Mouse (Mus musculus): ENCODE results near the gene Inf2. TPM values are rescaled to one million over a fixed set of nuclear protein-coding genes. Genes with fewer than 3 reads are reported as not detected.
A peak's percentile ranks its signal among the peaks of the same experiment; 100 is the strongest.

The Inf2 gene
- 10 to 100 TPM; 18.4 to 23.3 TPM for total RNA-seq (2021)

DNA sequence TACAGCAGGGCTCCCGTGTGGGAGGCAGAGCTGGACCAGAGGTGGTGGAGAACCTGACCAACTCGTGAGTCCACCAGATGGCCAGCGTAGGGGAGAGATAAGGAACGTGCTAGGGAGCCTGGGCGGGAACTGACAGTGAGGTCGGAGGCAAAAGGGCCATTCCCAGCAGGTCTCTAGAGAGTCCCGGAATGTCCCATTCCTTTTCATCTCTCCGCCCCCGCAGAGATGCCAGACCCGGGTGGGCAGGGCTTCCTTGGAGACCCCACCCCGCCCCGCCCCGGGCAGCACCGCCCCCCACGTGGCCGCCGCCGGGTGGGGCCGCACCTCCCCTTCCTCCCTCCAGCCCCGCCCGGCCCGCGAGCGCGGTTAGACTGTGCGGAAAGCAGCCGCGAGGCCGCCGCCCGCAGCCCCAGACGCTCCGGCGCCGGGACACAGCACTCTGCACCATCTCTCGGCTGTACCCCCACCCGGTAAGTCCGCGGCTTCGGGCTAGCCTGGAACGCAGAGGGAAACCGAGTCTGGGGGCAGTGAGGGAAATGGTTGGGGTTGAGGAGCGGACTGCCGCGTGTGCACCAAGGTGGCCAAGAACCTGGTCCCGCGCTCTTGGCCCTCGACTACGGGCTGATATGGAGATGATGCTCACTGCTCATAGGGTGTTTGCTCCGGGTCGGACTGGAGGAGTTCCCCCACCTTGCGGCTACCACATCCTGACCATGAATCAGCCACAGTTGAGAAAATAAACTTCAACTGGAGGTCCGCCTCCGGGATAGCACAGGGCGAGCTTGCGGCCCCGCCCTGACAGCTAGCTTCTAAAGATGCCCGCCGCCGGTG is at the start of gene Inf2:
Inf2 (plus strand) TSS at position 359 of the 831 bp plus-strand sequence.
- intact Hi-C loops (cut with DNase I) = no loop called here

DNA sequence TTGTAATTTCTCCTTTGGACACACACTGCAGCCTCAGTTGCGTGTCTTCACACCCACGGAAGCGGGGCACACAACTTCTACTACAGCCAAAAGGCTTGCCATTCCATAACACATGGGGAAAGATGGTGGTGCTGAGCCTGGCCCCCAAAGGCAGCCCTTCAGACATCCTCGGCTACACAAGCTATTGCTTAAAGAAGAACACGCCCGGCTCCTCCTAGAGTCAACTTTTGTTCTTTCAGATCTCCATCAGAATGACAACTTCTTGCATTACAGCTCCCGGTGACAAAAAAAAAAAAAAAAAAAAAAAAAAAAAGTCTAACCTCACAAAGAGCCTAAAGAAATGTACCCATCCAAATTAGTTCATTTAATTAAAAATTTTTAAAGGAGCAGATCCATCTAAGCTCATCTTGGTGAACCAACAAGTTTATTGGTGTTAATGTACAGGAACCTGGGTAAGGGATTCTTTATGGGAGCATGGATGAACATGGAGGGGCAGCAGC is 49.1 kb upstream of the Inf2 start:
- DNase-seq = no peak
- intact Hi-C loops (cut with DNase I) = no loop called here

More for the DNA sequence above, at the start of gene Inf2:
- DNase-seq = peak; percentile 80 to 82

DNA sequence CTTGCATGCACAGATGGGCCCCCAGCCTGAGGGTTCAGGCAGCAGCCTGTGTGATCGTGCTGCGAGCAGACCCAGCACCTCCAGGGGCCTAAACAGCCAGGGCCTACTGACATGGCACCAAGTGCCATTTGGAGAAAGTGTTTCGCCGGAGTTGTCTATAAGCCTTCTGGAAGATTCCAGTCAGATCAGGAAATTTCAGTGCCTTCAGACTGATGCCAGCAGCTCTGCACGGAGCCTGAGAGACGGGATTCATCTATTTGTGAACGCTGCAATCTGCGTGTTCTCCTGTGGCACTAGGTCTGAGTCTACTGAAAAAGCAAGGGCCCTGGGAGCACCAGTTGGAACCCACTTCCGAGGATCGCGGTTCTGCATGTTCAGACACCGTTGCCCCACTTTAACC is 48.3 kb upstream of the Inf2 start:
- intact Hi-C loops (cut with DNase I) = no loop called here
- DNase-seq = no peak

DNA sequence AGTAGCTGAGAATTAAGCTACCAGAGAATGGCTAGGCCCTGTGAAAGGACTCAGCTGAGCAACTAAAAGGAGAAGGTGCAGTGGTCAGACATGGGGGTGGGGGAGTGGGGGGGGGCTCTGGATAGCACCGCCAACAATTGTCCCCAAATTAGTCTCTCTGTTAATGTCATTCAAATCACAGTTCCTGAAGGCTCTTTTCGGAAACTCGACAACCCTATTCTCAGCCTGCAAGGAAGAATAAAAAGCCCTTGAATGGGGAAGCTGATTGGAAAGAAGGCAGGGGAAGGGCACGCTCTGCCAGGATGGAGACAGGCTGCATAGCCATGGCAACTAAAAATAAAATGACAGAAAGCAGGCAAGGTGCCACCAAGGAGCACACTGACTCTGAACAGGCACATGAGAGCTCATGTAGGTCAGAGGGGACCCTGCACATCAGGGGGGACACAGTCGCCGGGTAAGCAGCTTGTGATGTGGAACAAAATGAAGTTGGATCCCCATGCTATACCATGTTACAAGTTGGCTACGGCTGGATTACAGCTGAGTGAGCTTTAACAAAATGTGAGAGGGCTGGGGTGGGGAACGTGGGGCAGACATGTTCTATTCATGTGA is 47.0 kb upstream of the Inf2 start:
- no peak for DNase-seq
- intact Hi-C loops (cut with DNase I) = loop anchor here (1.0 to 2.0 kb wide), 2 partner anchors 69 to 428 kb away; no protein-coding TSS in a partner anchor

DNA sequence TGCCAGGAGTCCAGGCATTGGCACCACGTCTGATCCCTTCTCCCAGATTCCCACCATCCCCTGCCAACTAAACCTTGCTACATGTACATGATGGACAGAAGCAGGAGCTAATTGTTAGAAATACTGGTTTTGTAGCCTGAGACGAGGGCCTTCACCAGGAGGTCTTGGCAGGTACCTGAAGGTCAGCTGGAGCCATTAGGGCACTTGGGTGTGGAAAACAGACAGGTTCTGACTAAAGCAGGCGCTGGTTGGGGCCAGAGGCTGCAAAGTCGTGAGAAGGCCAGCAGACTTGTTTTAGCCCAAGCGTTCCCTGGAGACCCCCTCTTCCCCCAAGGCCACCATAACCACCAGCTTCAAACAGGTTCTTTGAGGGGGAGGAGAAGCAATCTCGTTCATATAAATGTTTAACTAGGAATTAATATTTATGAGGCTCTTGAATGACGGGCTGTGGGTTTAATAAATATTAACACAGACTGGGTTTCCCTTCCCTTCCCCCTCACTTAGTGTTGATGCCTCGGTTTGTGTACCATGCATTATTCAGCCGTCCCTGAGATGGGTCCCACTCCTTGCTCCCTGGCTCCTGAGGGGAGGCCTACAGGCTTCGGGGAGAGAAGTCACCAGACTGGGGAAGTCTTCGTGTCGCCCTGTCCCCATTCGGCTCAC is 46.2 kb upstream of the Inf2 start:
- DNase-seq = no peak
- intact Hi-C loops (cut with DNase I) = loop anchor here (2.0 kb wide), 1 partner anchor 70 kb away; no protein-coding TSS in a partner anchor

DNA sequence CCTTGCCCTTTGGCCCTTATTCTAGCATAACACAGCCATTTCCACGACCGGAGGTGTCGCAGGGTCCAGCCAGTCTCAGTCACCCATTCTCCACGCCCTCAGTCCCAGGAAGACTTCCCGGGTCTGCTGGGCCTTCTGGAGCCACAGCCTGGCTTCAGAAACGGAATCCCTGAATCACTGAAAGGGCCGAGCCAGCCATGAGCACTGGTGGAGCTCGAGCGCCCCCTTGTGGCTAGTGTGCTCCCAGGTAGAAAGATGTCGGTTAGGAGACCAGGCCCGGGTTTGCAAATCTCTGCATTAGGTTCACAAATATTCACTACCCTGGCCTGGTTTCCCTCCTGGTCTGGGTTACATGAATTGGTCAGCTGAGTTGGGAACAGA is 45.7 kb upstream of the Inf2 start:
- intact Hi-C loops (cut with DNase I) = loop anchor here (1.0 to 2.0 kb wide), 3 partner anchors 45 to 398 kb away; no protein-coding TSS in a partner anchor
- DNase-seq = peak; percentile 91 to 96

DNA sequence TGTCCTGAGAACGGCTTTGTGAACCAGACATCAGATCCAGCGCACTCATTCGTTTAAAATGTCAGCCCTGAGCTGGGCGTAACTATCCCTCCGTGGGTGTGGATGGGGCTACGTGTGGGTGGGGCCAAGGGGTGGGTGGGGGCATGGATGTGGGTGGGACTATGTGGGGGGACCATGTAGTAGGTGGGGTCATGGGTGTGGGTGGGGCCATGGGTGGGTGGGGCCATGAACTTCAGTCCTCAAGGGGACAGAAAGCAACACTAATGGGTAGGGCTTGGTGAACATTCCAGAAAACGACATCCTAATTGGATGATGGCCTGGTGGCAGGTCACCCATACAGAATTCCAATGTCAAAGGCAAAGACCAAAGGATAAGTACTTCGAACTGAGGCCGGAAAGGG is 44.6 kb upstream of the Inf2 start:
- intact Hi-C loops (cut with DNase I) = loop anchor here (1.0 to 2.0 kb wide), 3 partner anchors 46 to 399 kb away; no protein-coding TSS in a partner anchor
- DNase-seq = no peak

DNA sequence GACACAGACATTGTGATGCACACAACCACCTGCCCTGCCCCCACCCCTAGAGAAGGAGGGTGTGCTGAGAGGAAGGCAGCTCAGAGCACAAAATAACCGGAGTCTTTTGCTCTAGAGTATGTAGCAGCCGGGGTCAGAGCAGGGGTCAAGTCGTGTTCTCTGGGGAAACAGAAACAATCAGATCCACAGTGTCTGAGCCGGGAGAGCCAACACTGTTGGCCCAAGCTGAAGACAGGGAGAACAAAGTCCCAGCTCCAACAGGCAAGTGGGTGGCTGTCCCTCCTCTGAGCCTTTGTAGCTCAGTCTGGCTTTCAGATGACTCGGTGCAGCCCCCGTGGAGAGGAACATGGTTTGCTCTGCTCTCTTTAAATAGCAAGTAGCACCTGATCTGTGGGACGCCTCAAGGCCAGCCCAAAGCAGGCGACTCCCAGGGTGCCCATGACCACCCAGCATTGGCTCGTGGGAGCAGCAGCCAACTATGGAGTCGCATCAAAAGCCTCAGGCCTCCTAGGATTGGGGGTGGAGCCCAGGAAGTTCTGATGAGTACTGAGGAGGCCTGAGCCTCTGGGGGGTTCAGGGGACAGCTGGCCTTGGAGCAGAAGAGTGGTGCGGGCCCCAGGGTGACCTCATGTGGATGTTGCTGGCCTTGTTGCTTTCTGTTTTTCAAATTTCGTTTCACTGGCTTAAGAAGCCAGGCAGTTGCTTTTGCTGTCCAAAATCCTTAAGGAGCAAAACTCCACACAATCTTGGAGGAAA is 43.5 kb upstream of the Inf2 start:
- intact Hi-C loops (cut with DNase I) = no loop called here
- DNase-seq = peak; percentile 25 to 38

DNA sequence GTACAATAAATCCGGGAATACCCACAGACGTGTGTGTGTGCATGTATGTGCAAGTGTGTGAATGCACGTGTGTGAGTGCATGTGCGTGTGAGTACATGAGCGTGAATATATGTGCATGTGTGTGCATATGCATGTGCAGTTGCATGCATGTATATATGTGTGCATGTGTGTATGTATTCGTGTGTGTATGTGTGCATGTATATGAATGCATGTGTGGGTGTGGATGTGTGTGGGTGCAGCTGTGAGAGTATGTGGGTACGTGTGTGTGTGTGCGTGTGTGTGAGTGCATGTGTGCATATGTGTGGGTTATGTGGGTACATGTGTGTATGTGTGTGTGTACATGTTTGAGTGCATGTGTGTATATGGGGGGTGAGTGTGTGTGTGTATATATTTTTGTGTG is 42.5 kb upstream of the Inf2 start:
- intact Hi-C loops (cut with DNase I) = no loop called here

DNA sequence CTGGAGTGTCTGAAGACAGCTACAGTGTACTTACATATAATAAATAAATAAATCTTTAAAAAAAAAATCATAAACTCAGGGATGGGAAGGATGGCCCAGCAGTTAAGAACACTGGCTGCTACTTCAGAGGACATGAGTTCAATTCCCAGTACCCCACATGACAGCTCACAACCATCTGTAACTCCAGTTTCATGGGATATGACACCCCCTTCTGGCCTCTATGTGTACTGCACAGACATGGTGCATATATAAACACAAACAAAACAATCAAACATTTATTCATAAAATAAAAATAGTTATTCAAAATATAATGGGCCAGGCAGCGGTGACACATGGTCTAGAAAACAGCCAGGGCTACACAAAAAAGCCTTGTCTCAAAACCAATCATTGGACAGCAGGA is 39.3 kb upstream of the Inf2 start:
- intact Hi-C loops (cut with DNase I) = no loop called here
- no peak for DNase-seq

More for the DNA sequence above, 42.5 kb upstream of the Inf2 start:
- no peak for DNase-seq

DNA sequence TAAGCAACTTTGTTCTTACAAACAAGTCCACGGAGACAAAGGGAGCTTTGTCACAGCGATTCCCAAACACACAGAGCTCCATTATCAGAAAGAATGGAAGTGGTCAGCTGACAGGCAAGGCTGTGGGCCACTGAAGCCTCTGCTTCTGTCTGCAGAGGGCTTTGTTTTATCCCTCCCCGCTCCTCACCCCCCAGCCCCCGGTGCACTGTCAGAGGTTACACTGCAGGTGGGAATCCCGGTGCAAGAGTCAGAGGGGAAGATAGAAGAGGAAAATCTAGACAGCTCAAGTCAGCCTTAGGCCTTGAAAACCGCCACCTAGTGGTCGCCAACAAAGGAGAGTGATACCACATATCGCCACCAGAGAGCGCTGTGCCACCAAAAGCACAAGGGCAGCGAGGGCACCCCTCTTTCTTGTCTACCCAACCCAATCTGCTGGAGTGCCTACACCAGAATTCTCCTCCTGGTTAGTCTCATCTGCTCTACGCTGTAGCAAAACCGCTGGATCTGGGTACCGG is 36.7 kb upstream of the Inf2 start:
- DNase-seq = peak; percentile 91 to 95
- intact Hi-C loops (cut with DNase I) = loop anchor here (1.0 to 5.0 kb wide), 3 partner anchors 53 to 155 kb away; no protein-coding TSS in a partner anchor

DNA sequence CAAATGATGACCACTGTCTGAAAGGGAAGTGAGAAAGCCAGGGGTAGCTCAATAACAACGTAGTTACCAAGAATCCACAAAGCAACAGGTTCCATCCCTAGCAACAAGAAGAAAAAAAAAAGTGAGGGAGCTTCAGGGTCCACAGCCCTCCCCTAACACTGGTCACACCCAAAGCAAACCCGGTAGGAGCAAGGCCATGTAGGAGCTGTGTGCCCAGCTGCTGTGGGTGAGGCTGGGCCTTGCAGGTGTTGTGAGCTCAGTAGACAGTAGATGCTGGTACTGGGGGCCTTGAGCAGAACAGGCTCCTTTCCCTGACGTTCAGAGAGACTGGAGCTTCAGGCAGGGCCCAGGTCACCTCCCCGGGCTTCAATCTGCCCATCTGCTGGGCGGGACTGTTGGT is 36.1 kb upstream of the Inf2 start:
- intact Hi-C loops (cut with DNase I) = loop anchor here (1.0 to 5.0 kb wide), 3 partner anchors 53 to 155 kb away; no protein-coding TSS in a partner anchor
- DNase-seq = no peak

DNA sequence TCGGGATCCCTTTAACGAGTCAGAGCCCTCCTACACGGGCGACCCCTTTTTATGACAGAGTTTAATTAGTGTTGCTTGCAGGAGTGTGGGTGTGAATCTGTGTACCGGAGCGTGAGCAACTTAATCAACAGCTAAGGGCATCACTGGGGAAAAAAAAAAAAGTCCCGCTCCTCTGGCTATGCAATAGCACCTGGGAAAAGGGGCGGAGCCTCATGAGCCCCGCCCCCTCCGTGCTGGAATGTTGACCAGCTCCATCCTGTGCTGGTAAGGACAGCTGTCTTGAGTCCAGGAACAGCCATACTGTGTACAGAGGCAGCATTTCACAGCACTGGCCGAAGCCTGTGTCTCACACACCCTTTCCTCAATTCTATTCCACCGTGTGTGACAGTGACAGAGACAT is 33.7 kb upstream of the Inf2 start:
- intact Hi-C loops (cut with DNase I) = loop anchor here (5.0 kb wide), 1 partner anchor 152 kb away; no protein-coding TSS in a partner anchor
- DNase-seq = no peak

DNA sequence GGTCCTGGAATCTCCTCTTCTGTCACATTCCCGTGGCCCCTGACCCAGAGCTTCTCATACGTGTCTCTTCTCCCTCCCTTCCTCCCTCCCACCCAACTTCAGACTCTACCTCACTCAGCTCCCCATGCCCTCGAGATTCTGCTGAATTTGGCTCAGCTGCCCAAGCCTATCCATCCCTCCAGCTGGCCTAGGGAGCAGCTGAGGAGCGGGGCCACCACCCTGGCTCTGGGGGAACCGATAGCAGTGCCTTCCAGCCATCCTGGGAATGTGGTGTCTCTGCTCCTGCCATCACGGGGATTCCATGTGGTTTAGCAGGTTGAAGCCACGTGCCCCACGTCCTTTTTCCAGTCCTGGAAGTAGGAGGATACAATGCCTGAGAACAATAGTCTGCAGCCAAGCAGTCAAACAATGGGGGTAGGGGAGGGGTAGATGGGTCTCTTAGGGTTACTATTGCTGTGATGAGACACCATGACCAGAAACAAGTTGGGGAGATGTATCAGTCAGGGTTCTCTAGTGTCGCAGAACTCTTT is 32.0 kb upstream of the Inf2 start:
- DNase-seq = no peak
- intact Hi-C loops (cut with DNase I) = no loop called here

DNA sequence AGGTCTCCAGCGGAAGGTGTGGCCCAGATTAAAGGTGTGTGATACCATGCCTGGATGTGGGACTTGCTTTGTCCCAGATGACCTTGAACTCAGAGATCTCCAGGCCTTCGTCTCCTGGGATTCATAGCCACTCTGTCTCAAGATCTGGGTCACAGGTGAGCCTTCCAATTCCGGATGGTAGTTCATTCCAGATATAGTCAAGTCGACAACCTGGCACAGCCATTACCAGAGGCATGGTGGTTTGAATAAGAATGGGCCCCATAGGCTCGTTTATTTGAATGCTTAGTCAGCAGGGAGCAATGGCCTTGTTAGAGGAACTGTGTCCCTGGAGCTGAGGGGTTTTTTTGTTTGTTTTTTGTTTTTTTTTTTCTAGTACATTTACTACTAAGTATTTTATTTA is 31.4 kb upstream of the Inf2 start:
- intact Hi-C loops (cut with DNase I) = no loop called here
- DNase-seq = no peak

DNA sequence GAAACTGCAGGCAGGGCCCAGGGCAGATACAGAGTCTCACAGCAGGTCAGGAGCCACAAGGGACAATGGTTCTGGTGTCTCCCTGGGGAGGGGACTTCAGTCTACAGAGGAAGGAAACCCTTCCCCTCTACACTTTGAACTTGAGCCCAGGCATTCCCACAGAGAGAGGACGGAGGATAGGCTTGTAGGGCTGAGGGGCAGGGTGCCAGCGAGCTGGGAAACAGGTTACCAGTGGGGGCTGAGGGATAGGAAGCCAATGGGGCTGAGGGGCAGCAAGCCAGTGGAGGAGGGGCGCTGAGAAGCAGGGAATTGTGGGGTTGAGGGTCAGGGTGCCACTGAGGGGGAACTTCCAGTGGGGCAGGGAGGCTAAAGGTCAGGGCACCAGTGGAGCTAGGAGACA is 29.4 kb upstream of the Inf2 start:
- intact Hi-C loops (cut with DNase I) = no loop called here

DNA sequence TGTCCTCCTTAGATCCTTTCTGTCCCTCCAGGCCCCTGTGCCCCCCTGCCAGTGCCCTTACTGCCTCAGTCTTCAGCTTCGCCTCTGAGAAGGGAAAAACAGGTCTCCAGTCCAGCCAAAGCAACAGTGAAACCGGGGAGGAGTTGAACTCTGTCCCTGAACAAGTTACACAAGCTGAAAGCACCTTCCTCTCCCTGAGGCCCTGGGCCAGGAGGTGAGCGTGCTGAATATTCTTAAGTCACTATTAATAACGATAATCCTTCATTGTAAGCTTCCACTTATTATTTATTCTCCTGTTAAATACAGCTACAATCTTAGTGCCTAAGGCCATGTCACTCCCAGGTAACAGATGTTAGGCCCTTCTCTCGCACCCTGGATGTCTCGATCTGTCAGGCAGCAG is 28.9 kb upstream of the Inf2 start:
- no peak for DNase-seq
- intact Hi-C loops (cut with DNase I) = no loop called here

More for the DNA sequence above, 29.4 kb upstream of the Inf2 start:
- peak; percentile 29 to 37 for DNase-seq

DNA sequence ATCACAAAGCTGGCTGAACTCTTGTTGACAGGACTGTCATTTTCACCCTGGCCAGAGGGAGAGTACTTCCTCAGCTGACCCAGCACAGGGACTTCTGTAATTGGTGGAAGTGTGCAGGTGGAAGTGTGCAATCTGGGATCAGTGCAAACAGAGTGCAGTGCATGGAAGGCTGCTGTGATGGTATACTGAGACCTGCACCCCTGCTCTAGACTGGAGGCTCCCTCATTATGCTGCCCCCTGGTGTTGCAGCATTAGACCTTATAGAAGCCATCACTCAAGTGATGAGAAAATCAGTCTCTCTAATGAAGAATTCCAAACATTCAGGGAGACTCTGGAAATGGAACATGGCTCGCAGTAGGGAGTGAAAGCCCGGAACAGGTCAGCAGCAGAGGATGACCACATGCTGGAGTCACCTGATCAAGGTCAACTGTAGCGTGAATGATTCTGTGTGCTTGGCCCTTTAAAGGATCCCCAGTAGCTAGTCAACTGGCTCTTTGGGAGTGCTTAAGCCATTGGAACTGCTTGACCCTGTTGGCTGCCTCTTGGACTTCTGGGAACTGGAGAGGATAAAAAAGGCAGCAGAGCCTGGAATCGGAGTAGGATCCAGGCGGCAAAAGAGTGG is 28.3 kb upstream of the Inf2 start:
- intact Hi-C loops (cut with DNase I) = no loop called here
- peak; percentile 21 to 59 for DNase-seq

DNA sequence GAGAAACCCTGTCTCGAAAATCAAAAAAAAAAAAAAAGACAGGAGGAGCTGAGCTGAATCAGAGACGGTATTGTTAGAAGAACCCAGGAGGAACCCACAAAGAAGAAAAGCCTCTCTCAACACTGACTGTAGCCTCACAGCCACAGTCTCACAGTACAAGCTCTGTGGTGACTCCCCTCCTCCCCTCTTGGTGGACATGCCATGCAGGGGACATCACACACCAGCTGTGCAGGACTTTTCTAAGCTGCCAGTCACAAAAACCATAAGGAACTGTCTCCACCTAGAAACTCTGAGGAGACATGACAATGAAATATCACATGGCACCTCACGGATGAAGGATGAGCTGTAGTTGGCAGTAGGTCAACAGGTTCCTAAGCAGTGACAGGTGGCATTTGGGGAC is 27.4 kb upstream of the Inf2 start:
- intact Hi-C loops (cut with DNase I) = no loop called here
- DNase-seq = no peak
